Mouse (Mus musculus) bone marrow, adult 2 months (tissue): Measurements from ENCODE around the gene Atp2b2. TPM values are rescaled to one million over a fixed set of nuclear protein-coding genes. Genes with fewer than 3 reads are reported as not detected.

Experiments
- H3K27ac ChIP-seq: fragments of 200-500 bp; 2 replicates; pipeline ENCODE4 v1.5.1; 2012; ENCODE audit warnings: low read depth, mild to moderate bottlenecking, control low read depth, inconsistent platforms, low read length; ENCODE audit not compliant: control insufficient read depth, poor library complexity, insufficient read depth
- H3K4me1 ChIP-seq: fragments of 200-500 bp; 2 replicates; pipeline ENCODE4 v1.6.1; 2011; ENCODE audit warnings: low read length; ENCODE audit not compliant: control insufficient read depth, insufficient read depth
- H3K4me3 ChIP-seq: fragments of 200-500 bp; replicated peaks from 2 replicates; pipeline ENCODE3; 2011; ENCODE audit warnings: mild to moderate bottlenecking, low read depth, low read length, control low read depth; ENCODE audit not compliant: control insufficient read depth
- CTCF ChIP-seq: fragments of 200-500 bp; IDR thresholded peaks from 2 replicates; pipeline ENCODE4 v1.5.1; 2011; ENCODE audit warnings: low read length, control low read depth; ENCODE audit not compliant: control insufficient read depth, insufficient read depth
- POLR2A ChIP-seq: fragments of 200-500 bp; IDR thresholded peaks from 2 replicates; pipeline ENCODE4 v1.6.1; 2011; ENCODE audit warnings: low read depth, mild to moderate bottlenecking, control low read depth, low read length, borderline replicate concordance; ENCODE audit not compliant: control insufficient read depth
- WGBS: fragments of 180-500 bp; shearing (Covaris S2); methylation state at CpG from one replicate; pipeline ENCODE4 v1.1.7; 2018; 5-methylcytosine and 5-hydroxymethylcytosine counted together
- polyA plus RNA-seq: library from polyadenylated mRNA; stranded (reverse); fragments of >200 nt; gene quantifications from 2 replicates; pipeline ENCODE4 v1.2.4, GENCODE M21; 2011; ENCODE audit warnings: low replicate concordance; ENCODE audit not compliant: missing spikeins, insufficient read depth, insufficient read length

Gene Atp2b2
- polyA plus RNA-seq, 1 experiment = 0.92 TPM

DNA sequence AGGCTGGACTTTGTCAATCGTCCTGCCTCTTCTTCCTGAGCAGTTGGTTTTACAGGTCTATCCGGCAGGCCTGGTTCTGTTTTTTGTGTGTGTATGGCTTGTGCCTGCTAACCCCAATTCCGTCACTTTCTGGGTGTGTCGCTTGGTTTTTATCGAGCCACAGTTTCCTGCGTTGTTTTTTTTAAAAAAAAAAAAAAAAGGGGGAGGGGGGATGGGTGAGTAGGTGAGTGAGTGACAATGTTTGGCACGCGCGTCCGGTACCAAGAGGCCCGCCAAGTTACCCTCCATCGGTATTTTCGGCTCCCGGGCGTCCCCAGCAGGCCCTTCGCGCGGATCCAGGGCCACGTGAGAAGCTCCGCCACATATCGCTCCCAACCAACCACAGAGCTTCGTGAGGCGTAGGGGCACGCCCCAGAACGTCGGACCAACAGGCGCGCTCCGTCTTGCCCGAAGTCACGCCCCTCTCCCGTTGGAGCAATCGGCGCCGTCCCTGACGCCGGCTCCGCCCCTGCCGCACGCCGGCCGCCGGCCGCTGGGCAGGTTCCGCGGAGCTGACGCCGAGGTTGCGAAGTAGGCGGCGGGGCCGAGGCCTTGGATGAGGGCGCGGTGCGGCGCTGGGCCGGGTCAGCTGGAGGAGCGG, 345.7 kb downstream of the Atp2b2 start, which contains the start of gene Tatdn2:
Gene Tatdn2 (plus strand): TSS at position 469 of the 640 bp plus-strand sequence.
- peaks cover 6% of the 10 kb centered on the region for H3K4me1 ChIP-seq

GRCm38 (mm10) chr6:113695766-113696355, 346.6 kb downstream of the Atp2b2 start:
- Histone ChIP-seq H3K4me1 (peaks cover 8% of the 10 kb centered on the region), H3K4me3 (no peak overlapping the region), H3K27ac (peak overlapping the region; percentile 99)
- WGBS = 50% methylated on average over 4 of the region's 4 CpGs
- no peak for TF ChIP-seq POLR2A
- no peak for TF ChIP-seq CTCF

More for the DNA sequence above, 345.7 kb downstream of the Atp2b2 start, which contains the start of gene Tatdn2:
- under 1% methylated on average over 58 of the region's 58 CpGs for WGBS
- H3K27ac ChIP-seq = peak within 1 kb of the TSS; percentile 99
- TF ChIP-seq CTCF (no peak), POLR2A (peak; percentile 91; the same call in 1 of the 2 replicates)
- peak within 1 kb of the TSS; percentile 97 for H3K4me3 ChIP-seq

DNA sequence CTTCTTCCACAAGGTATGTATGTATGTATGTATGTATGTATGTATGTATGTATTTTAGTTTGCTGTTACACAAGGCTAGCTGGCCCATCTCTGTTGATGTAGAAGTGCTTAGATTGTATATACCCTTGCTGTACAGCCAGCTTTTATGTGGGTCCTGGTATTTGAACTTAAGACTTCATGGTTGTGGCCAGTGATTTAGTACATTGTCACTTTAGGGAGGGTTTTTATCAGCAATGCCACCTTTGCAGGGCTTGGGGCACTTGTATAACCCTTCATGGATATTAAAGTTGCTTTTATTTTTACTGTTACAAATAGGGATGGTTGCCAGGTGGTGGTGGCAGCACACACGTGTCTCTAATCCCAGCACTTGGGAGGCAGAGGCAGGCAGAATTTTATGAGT, 347.2 kb downstream of the Atp2b2 start:
- peaks cover 10% of the 10 kb centered on the region for H3K4me1 ChIP-seq
- 0 out of 2 replicates have a peak overlapping the region, but pooled peaks have one; percentile 28 for H3K27ac ChIP-seq
- TF ChIP-seq POLR2A = no peak
- no peak for TF ChIP-seq CTCF
- no peak overlapping the region for H3K4me3 ChIP-seq
- 49% methylated on average over 1 of the region's 1 CpGs for WGBS

Other genes starting within 250 kb of the Atp2b2 start
- gene Slc6a11, start 88.6 kb upstream of the Atp2b2 start, polyA plus RNA-seq = not detected in 2 replicates
- 0.38 and 3.9 TPM in 2 replicates for gene Slc6a1, start 240.0 kb upstream of the Atp2b2 start, polyA plus RNA-seq